13 mouse cellular contexts compared by ENCODE assay signal in genomic region chr9:92907102-92907501, GRCm38 (mm10).
"Had no signal": no experiment of that assay in that cellular context is flagged by ENCODE, and none has a peak within 500 bp of the region (broad histone marks: within the 10 kb centered on the region; RNA-seq: fewer than 3 reads in every experiment).

No protein-coding gene starts in this region.

- H3K9ac ChIP-seq: kidney, embryonic 15.5 days; liver, embryonic 13.5 days had no signal

- H3K4me1 ChIP-seq: kidney, embryonic 15.5 days; liver, embryonic 13.5 days had no signal

- DNase-seq: kidney, postnatal 10 days; kidney, postnatal 36 days; layer of hippocampus, postnatal 36 days; liver, embryonic 13.5 days; lung, adult 2 months; lung, postnatal 14 days; lung, postnatal 4 days; midbrain, embryonic 14.5 days; thymus, adult 2 months; thymus, postnatal 14 days had no signal

- H3K27ac ChIP-seq: kidney, embryonic 15.5 days; left cerebral cortex, adult 2 months; liver, embryonic 13.5 days had no signal

- H3K27me3 ChIP-seq: kidney, embryonic 15.5 days; liver, embryonic 13.5 days had no signal

- H3K9me3 ChIP-seq: kidney, embryonic 15.5 days; liver, embryonic 13.5 days had no signal

- H3K36me3 ChIP-seq: kidney, embryonic 15.5 days; liver, embryonic 13.5 days had no signal

- H3K4me2 ChIP-seq: kidney, embryonic 15.5 days; liver, embryonic 13.5 days; midbrain, embryonic 11.5 days had no signal

- H3K4me3 ChIP-seq: kidney, embryonic 15.5 days; left cerebral cortex, adult 2 months; liver, embryonic 13.5 days had no signal
